Mouse (Mus musculus) hindbrain, embryonic 14.5 days (tissue): Measurements from ENCODE around the gene Smc3. TPM values are rescaled to one million over a fixed set of nuclear protein-coding genes. Genes with fewer than 3 reads are reported as not detected.
"Not testable (repeated sequence)": the region's sequence is repeated elsewhere in the genome, so short reads cannot be mapped to it uniquely, and the experiment has no call there.

Experiments
- ATAC-seq: fragments of 200-750 bp; cut with Nextera tagmentation; 2 replicates; pipeline ENCODE4 v1.8.0; 2017; ENCODE audit warnings: moderate number of reproducible peaks, mild to moderate bottlenecking, moderate TSS enrichment, moderate library complexity; ENCODE audit not compliant: low FRiP score
- DNase-seq: peaks from one replicate; pipeline ENCODE4 v3.0.0-alpha.2; 2015; ENCODE audit warnings: low spot score
- H3K27ac ChIP-seq: fragments of 300-500 bp; sonication (generic); 2 replicates; pipeline ENCODE4 v1.5.1; 2014; ENCODE audit warnings: mild to moderate bottlenecking, moderate library complexity
- H3K27me3 ChIP-seq: fragments of 300-500 bp; sonication (generic); 2 replicates; pipeline ENCODE4 v1.6.1; 2014; ENCODE audit warnings: mild to moderate bottlenecking, low read length, mixed read lengths; ENCODE audit not compliant: control insufficient read depth, insufficient read depth
- H3K36me3 ChIP-seq: fragments of 300-500 bp; sonication (generic); replicated peaks from 2 replicates; pipeline ENCODE4 v1.6.1; 2014; ENCODE audit not compliant: control insufficient read depth, insufficient read depth
- H3K4me1 ChIP-seq: fragments of 300-500 bp; sonication (generic); replicated peaks from 2 replicates; pipeline ENCODE4 v1.6.1; 2014; ENCODE audit warnings: antibody characterized with exemption, low read length, mixed read lengths; ENCODE audit not compliant: control insufficient read depth, insufficient read depth
- H3K4me2 ChIP-seq: fragments of 300-500 bp; sonication (generic); replicated peaks from 2 replicates; pipeline ENCODE4 v1.6.1; 2014; ENCODE audit warnings: mild to moderate bottlenecking, moderate library complexity
- H3K4me3 ChIP-seq: fragments of 300-500 bp; sonication (generic); replicated peaks from 2 replicates; pipeline ENCODE4 v1.5.1; 2014; ENCODE audit warnings: mild to moderate bottlenecking, low read length
- H3K9ac ChIP-seq: fragments of 300-500 bp; sonication (generic); 2 replicates; pipeline ENCODE4 v1.6.1; 2014
- H3K9me3 ChIP-seq: fragments of 300-500 bp; sonication (generic); 2 replicates; pipeline ENCODE4 v1.6.1; 2016; ENCODE audit warnings: low read length; ENCODE audit not compliant: control insufficient read depth
- WGBS: fragments of 180-500 bp; shearing (Covaris S2); extraction: QIAGEN DNeasy Blood & Tissue Kit; methylation state at CpG from one replicate; pipeline ENCODE4 v1.1.7; 2014; 5-methylcytosine and 5-hydroxymethylcytosine counted together
- polyA plus RNA-seq: library from polyadenylated mRNA; unstranded; fragments of >200 nt; fragmentation: Nextera tagmentation; extraction: Ambion mirVana; gene quantifications from 2 replicates; pipeline ENCODE4 v1.2.1, GENCODE M21; 2014

The Smc3 gene
- polyA plus RNA-seq, 1 experiment from 2014 or later, result 53.1 TPM

GRCm38 (mm10) chr19:53648056-53648455 is 47.9 kb downstream of the Smc3 start:
- 45% methylated on average over 5 of the region's 5 CpGs for WGBS
- Histone ChIP-seq H3K9me3 (no peaks in the 10 kb centered on the region), H3K27ac (no peak overlapping the region), H3K36me3 (peaks cover 36% of the 10 kb centered on the region), H3K9ac (no peak overlapping the region), H3K4me2 (no peak overlapping the region), H3K27me3 (no peaks in the 10 kb centered on the region), H3K4me1 (no peaks in the 10 kb centered on the region), H3K4me3 (no peak overlapping the region)
- ATAC-seq (no peak), DNase-seq (no peak)

GRCm38 (mm10) chr19:53648802-53649236 is 48.6 kb downstream of the Smc3 start:
- H3K36me3 ChIP-seq, result peaks cover 29% of the 10 kb centered on the region
- no peak overlapping the region for H3K4me2 ChIP-seq
- H3K4me3 ChIP-seq, result no peak overlapping the region
- 37% methylated on average over 10 of the region's 10 CpGs for WGBS
- H3K27me3 ChIP-seq, result no peaks in the 10 kb centered on the region
- no peaks in the 10 kb centered on the region for H3K9me3 ChIP-seq
- peak; percentile 88 for DNase-seq
- no peak overlapping the region for H3K27ac ChIP-seq
- H3K4me1 ChIP-seq, result 0 out of 2 replicates have a peak, but pooled peaks cover 2% of the 10 kb centered on the region
- ATAC-seq, result peak; percentile 63; the same call in 1 of the 2 replicates
- no peak overlapping the region for H3K9ac ChIP-seq

GRCm38 (mm10) chr19:53649361-53649760 is 49.2 kb downstream of the Smc3 start:
- Histone ChIP-seq H3K9me3 (no peaks in the 10 kb centered on the region), H3K4me1 (0 out of 2 replicates have a peak, but pooled peaks cover 8% of the 10 kb centered on the region), H3K4me2 (no peak overlapping the region), H3K4me3 (no peak overlapping the region), H3K27ac (no peak overlapping the region), H3K27me3 (no peaks in the 10 kb centered on the region), H3K36me3 (peaks cover 25% of the 10 kb centered on the region), H3K9ac (no peak overlapping the region)
- DNase-seq, result no peak
- no peak for ATAC-seq
- 82% methylated on average over 6 of the region's 6 CpGs for WGBS

GRCm38 (mm10) chr19:53649802-53650201 is 49.6 kb downstream of the Smc3 start:
- DNase-seq, result no peak
- no peaks in the 10 kb centered on the region for H3K9me3 ChIP-seq

GRCm38 (mm10) chr19:53650921-53651320 is 50.7 kb downstream of the Smc3 start:
- WGBS, result 89% methylated on average over 7 of the region's 7 CpGs
- H3K9me3 ChIP-seq, result no peaks in the 10 kb centered on the region
- H3K4me2 ChIP-seq, result no peak overlapping the region
- no peak overlapping the region for H3K9ac ChIP-seq
- no peak overlapping the region for H3K27ac ChIP-seq
- no peak overlapping the region for H3K4me3 ChIP-seq
- H3K4me1 ChIP-seq, result 0 out of 2 replicates have a peak, but pooled peaks cover 8% of the 10 kb centered on the region
- ATAC-seq (no peak), DNase-seq (no peak)
- H3K36me3 ChIP-seq, result peaks cover 12% of the 10 kb centered on the region
- no peaks in the 10 kb centered on the region for H3K27me3 ChIP-seq

More at GRCm38 (mm10) chr19:53649802-53650201, 49.6 kb downstream of the Smc3 start:
- Histone ChIP-seq H3K27me3 (no peaks in the 10 kb centered on the region), H3K4me2 (no peak overlapping the region), H3K36me3 (peaks cover 22% of the 10 kb centered on the region), H3K9ac (no peak overlapping the region), H3K27ac (no peak overlapping the region), H3K4me3 (no peak overlapping the region), H3K4me1 (0 out of 2 replicates have a peak, but pooled peaks cover 8% of the 10 kb centered on the region)
- ATAC-seq, result no peak
- 46% methylated on average over 5 of the region's 5 CpGs for WGBS

- Histone ChIP-seq H3K27me3 (no peaks in the 10 kb centered on the region), H3K4me3 (no peak overlapping the region), H3K4me2 (no peak overlapping the region), H3K4me1 (0 out of 2 replicates have a peak, but pooled peaks cover 8% of the 10 kb centered on the region), H3K9ac (no peak overlapping the region), H3K27ac (no peak overlapping the region), H3K9me3 (no peaks in the 10 kb centered on the region), H3K36me3 (0 out of 2 replicates have a peak, but pooled peaks cover 3% of the 10 kb centered on the region)
- ATAC-seq (no peak), DNase-seq (no peak)
- 49% methylated on average over 9 of the region's 9 CpGs for WGBS
Observed at GRCm38 (mm10) chr19:53652267-53652666, 52.1 kb downstream of the Smc3 start.

- WGBS, result 71% methylated on average over 20 of the region's 20 CpGs
- ATAC-seq, result no peak
- no peak for DNase-seq
- no peak overlapping the region for H3K4me3 ChIP-seq
- no peaks in the 10 kb centered on the region for H3K27me3 ChIP-seq
- 0 out of 2 replicates have a peak, but pooled peaks cover 8% of the 10 kb centered on the region for H3K4me1 ChIP-seq
- H3K27ac ChIP-seq, result no peak overlapping the region
- no peaks in the 10 kb centered on the region for H3K9me3 ChIP-seq
- no peaks in the 10 kb centered on the region for H3K36me3 ChIP-seq
- no peak overlapping the region for H3K4me2 ChIP-seq
- H3K9ac ChIP-seq, result no peak overlapping the region
Observed at GRCm38 (mm10) chr19:53653624-53654467, 53.6 kb downstream of the Smc3 start.

GRCm38 (mm10) chr19:53656443-53656842 is 56.2 kb downstream of the Smc3 start:
- not testable (repeated sequence) for H3K4me3 ChIP-seq, H3K9me3 ChIP-seq, ATAC-seq, H3K27me3 ChIP-seq, DNase-seq, H3K36me3 ChIP-seq, H3K4me1 ChIP-seq, H3K9ac ChIP-seq, H3K27ac ChIP-seq, H3K4me2 ChIP-seq
- 94% methylated on average over 11 of the region's 11 CpGs for WGBS

GRCm38 (mm10) chr19:53657437-53657836 is 57.2 kb downstream of the Smc3 start:
- 0 out of 2 replicates have a peak, but pooled peaks cover 8% of the 10 kb centered on the region for H3K4me1 ChIP-seq
- H3K9ac ChIP-seq, result no peak overlapping the region
- 86% methylated on average over 5 of the region's 5 CpGs for WGBS
- H3K4me3 ChIP-seq, result no peak overlapping the region
- ATAC-seq (no peak), DNase-seq (no peak)
- no peaks in the 10 kb centered on the region for H3K36me3 ChIP-seq
- no peaks in the 10 kb centered on the region for H3K27me3 ChIP-seq
- H3K4me2 ChIP-seq, result no peak overlapping the region
- H3K9me3 ChIP-seq, result no peaks in the 10 kb centered on the region
- no peak overlapping the region for H3K27ac ChIP-seq
